Mouse (Mus musculus): ENCODE data around the gene Dhx15. TPM values are rescaled to one million over a fixed set of nuclear protein-coding genes. Genes with fewer than 3 reads are reported as not detected.

Gene Dhx15
- polyA plus RNA-seq, 1 experiment, result 40.6 TPM

- Histone ChIP-seq H3K4me3 (ENCODE audit: control insufficient read depth, low read depth, low read length) (no peak overlapping the region), H3K4me1 (ENCODE audit: control insufficient read depth, insufficient read depth, low read length) (no peaks in the 10 kb centered on the region; the same call in 1 of the 2 replicates), H3K27ac (ENCODE audit: control insufficient read depth, insufficient read depth, low read depth, low read length) (no peak overlapping the region), H3K36me3 (ENCODE audit: control insufficient read depth, insufficient read depth, low read length) (no peaks in the 10 kb centered on the region), H3K27me3 (ENCODE audit: control insufficient read depth, insufficient read depth, low read length) (no peaks in the 10 kb centered on the region)
- no peak for TF ChIP-seq CTCF (IDR thresholded peaks at IDR 0.05; ENCODE audit: control insufficient read depth, insufficient read depth, insufficient replicate concordance, low read depth, low read length)
- TF ChIP-seq POLR2A (IDR thresholded peaks at IDR 0.05; ENCODE audit: control insufficient read depth, low read depth, low read length), result no peak
Measured at GRCm38 (mm10) chr5:52145684-52146083, 44.6 kb downstream of the Dhx15 start.

- TF ChIP-seq POLR2A (IDR thresholded peaks at IDR 0.05; ENCODE audit: control insufficient read depth, low read depth, low read length), result no peak
- no peak for TF ChIP-seq CTCF (IDR thresholded peaks at IDR 0.05; ENCODE audit: control insufficient read depth, insufficient read depth, insufficient replicate concordance, low read depth, low read length)
- no peaks in the 10 kb centered on the region; the same call in 1 of the 2 replicates for H3K4me1 ChIP-seq (ENCODE audit: control insufficient read depth, insufficient read depth, low read length)
- no peaks in the 10 kb centered on the region for H3K36me3 ChIP-seq (ENCODE audit: control insufficient read depth, insufficient read depth, low read length)
- H3K27me3 ChIP-seq (ENCODE audit: control insufficient read depth, insufficient read depth, low read length), result no peaks in the 10 kb centered on the region
- H3K27ac ChIP-seq (ENCODE audit: control insufficient read depth, insufficient read depth, low read depth, low read length), result no peak overlapping the region
- H3K4me3 ChIP-seq (ENCODE audit: control insufficient read depth, low read depth, low read length), result no peak overlapping the region
Measured at GRCm38 (mm10) chr5:52141936-52142335, 48.4 kb downstream of the Dhx15 start.

- no peak for TF ChIP-seq POLR2A (IDR thresholded peaks at IDR 0.05; ENCODE audit: control insufficient read depth, low read depth, low read length)
- no peak for TF ChIP-seq CTCF (IDR thresholded peaks at IDR 0.05; ENCODE audit: control insufficient read depth, insufficient read depth, insufficient replicate concordance, low read depth, low read length)
- no peak overlapping the region for H3K27ac ChIP-seq (ENCODE audit: control insufficient read depth, insufficient read depth, low read depth, low read length)
- no peaks in the 10 kb centered on the region; the same call in 1 of the 2 replicates for H3K4me1 ChIP-seq (ENCODE audit: control insufficient read depth, insufficient read depth, low read length)
- H3K27me3 ChIP-seq (ENCODE audit: control insufficient read depth, insufficient read depth, low read length), result no peaks in the 10 kb centered on the region
- no peak overlapping the region for H3K4me3 ChIP-seq (ENCODE audit: control insufficient read depth, low read depth, low read length)
- H3K36me3 ChIP-seq (ENCODE audit: control insufficient read depth, insufficient read depth, low read length), result no peaks in the 10 kb centered on the region
Measured at GRCm38 (mm10) chr5:52138819-52139218, 51.5 kb downstream of the Dhx15 start.

- no peak for TF ChIP-seq POLR2A (IDR thresholded peaks at IDR 0.05; ENCODE audit: control insufficient read depth, low read depth, low read length)
- no peak for TF ChIP-seq CTCF (IDR thresholded peaks at IDR 0.05; ENCODE audit: control insufficient read depth, insufficient read depth, insufficient replicate concordance, low read depth, low read length)
- H3K36me3 ChIP-seq (ENCODE audit: control insufficient read depth, insufficient read depth, low read length), result no peaks in the 10 kb centered on the region
Measured at GRCm38 (mm10) chr5:52138134-52138533, 52.2 kb downstream of the Dhx15 start.

GRCm38 (mm10) chr5:52135460-52136141, 54.7 kb downstream of the Dhx15 start:
- Histone ChIP-seq H3K4me3 (ENCODE audit: control insufficient read depth, low read depth, low read length) (no peak overlapping the region), H3K27me3 (ENCODE audit: control insufficient read depth, insufficient read depth, low read length) (no peaks in the 10 kb centered on the region), H3K36me3 (ENCODE audit: control insufficient read depth, insufficient read depth, low read length) (no peaks in the 10 kb centered on the region), H3K27ac (ENCODE audit: control insufficient read depth, insufficient read depth, low read depth, low read length) (no peak overlapping the region), H3K4me1 (ENCODE audit: control insufficient read depth, insufficient read depth, low read length) (peaks cover 5% of the 10 kb centered on the region)
- TF ChIP-seq CTCF (IDR thresholded peaks at IDR 0.05; ENCODE audit: control insufficient read depth, insufficient read depth, insufficient replicate concordance, low read depth, low read length), result no peak
- TF ChIP-seq POLR2A (IDR thresholded peaks at IDR 0.05; ENCODE audit: control insufficient read depth, low read depth, low read length), result no peak

More at GRCm38 (mm10) chr5:52138134-52138533, 52.2 kb downstream of the Dhx15 start:
- Histone ChIP-seq H3K4me3 (ENCODE audit: control insufficient read depth, low read depth, low read length) (no peak overlapping the region), H3K27me3 (ENCODE audit: control insufficient read depth, insufficient read depth, low read length) (no peaks in the 10 kb centered on the region), H3K27ac (ENCODE audit: control insufficient read depth, insufficient read depth, low read depth, low read length) (no peak overlapping the region), H3K4me1 (ENCODE audit: control insufficient read depth, insufficient read depth, low read length) (no peaks in the 10 kb centered on the region; the same call in 1 of the 2 replicates)

GRCm38 (mm10) chr5:52132840-52133239, 57.5 kb downstream of the Dhx15 start:
- H3K27me3 ChIP-seq (ENCODE audit: control insufficient read depth, insufficient read depth, low read length), result no peaks in the 10 kb centered on the region
- peaks cover 5% of the 10 kb centered on the region for H3K4me1 ChIP-seq (ENCODE audit: control insufficient read depth, insufficient read depth, low read length)
- no peak for TF ChIP-seq CTCF (IDR thresholded peaks at IDR 0.05; ENCODE audit: control insufficient read depth, insufficient read depth, insufficient replicate concordance, low read depth, low read length)
- no peak for TF ChIP-seq POLR2A (IDR thresholded peaks at IDR 0.05; ENCODE audit: control insufficient read depth, low read depth, low read length)
- H3K27ac ChIP-seq (ENCODE audit: control insufficient read depth, insufficient read depth, low read depth, low read length), result no peak overlapping the region
- H3K4me3 ChIP-seq (ENCODE audit: control insufficient read depth, low read depth, low read length), result no peak overlapping the region
- no peaks in the 10 kb centered on the region for H3K36me3 ChIP-seq (ENCODE audit: control insufficient read depth, insufficient read depth, low read length)

- Histone ChIP-seq H3K36me3 (ENCODE audit: control insufficient read depth, insufficient read depth, low read length) (no peaks in the 10 kb centered on the region), H3K27ac (ENCODE audit: control insufficient read depth, insufficient read depth, low read depth, low read length) (no peak overlapping the region), H3K4me1 (ENCODE audit: control insufficient read depth, insufficient read depth, low read length) (peaks cover 5% of the 10 kb centered on the region), H3K27me3 (ENCODE audit: control insufficient read depth, insufficient read depth, low read length) (no peaks in the 10 kb centered on the region), H3K4me3 (ENCODE audit: control insufficient read depth, low read depth, low read length) (peak overlapping the region; percentile 40)
- TF ChIP-seq POLR2A (IDR thresholded peaks at IDR 0.05; ENCODE audit: control insufficient read depth, low read depth, low read length), result no peak
- TF ChIP-seq CTCF (IDR thresholded peaks at IDR 0.05; ENCODE audit: control insufficient read depth, insufficient read depth, insufficient replicate concordance, low read depth, low read length), result peak; percentile 86
Measured at GRCm38 (mm10) chr5:52132092-52132491, 58.2 kb downstream of the Dhx15 start.

Measured in testis, adult 2 months (tissue).